Mouse (Mus musculus) thymus, adult 2 months (tissue): Measurements from ENCODE around the gene Ccdc167.

ENCODE experiments used
- CTCF ChIP-seq: fragments of 200-500 bp; IDR thresholded peaks from 2 replicates; pipeline ENCODE4 v1.5.1; 2012; ENCODE audit warnings: mild to moderate bottlenecking, control low read depth, low read length, moderate library complexity, borderline replicate concordance; ENCODE audit not compliant: control insufficient read depth, poor library complexity, insufficient read depth; ENCODE audit errors: extremely low read depth
- POLR2A ChIP-seq: fragments of 200-500 bp; IDR thresholded peaks from 2 replicates; pipeline ENCODE4 v1.6.1; 2012; ENCODE audit warnings: mild to moderate bottlenecking, low read length, control low read depth, moderate library complexity; ENCODE audit not compliant: control insufficient read depth, poor library complexity, insufficient read depth; ENCODE audit errors: extremely low read depth

DNA sequence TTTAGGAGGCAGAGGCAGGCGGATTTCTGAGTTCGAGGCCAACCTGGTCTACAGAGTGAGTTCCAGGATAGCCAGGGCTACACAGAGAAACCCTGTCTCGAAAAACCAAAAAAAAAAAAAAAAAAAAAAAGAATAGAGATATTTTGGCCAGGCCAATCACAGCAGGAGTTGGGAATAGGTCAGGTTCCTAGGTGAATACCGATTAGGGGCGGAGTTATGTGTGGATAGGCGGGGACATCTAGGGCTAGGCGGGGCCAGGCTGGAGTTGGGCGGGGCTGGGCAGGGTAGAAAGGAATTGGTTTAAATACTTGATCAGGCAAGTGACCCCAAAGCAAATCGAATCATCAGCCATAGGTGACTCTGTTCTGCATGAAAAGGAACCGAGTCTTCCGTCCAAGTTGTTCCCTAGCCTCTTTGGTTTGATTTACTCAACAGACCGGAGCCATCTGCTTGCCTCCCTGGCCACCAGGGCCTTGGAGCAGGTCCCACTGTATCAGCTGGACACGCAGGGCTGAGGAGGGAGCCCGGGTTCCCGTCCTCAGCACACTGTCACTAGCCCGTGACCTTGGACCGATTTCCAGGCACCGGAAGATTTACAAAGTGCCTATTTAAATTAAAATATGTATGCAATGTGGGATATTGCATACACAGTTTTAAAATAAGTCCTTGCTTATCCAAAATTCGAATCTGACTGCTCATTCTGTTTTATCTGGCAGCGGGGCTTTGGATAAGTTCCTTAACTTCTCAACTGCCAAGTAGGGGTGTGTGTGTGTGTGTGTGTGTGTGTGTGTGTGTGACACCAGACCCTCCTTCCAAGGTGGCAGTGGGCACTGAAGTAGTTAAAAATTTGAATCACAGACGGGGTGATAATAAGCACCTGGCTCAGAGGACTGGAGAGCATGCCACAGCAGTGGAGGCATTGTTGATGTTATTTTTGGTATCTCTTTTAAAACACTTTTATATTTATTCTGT, 43.8 kb upstream of the Ccdc167 start:
- no peak for TF ChIP-seq CTCF
- TF ChIP-seq POLR2A = no peak
